Mouse (Mus musculus) gastrocnemius, postnatal 4 days (tissue): ENCODE data around the gene Cetn3. TPM values are rescaled to one million over a fixed set of nuclear protein-coding genes. Genes with fewer than 3 reads are reported as not detected.

Experiments used
- DNase-seq, 2 experiments: peaks; one replicate each; pipeline ENCODE4 v3.0.0; 2021 to 2022; ENCODE audit warnings: low spot score in 2 of 2, mixed read lengths in 2 of 2
- long read RNA-seq, 2 experiments: library from polyadenylated mRNA; stranded (forward); transcript quantifications; one replicate each; pipeline ENCODE4 v2.0.0; 2021
- total RNA-seq, 2 experiments: library from RNA; stranded (reverse); gene quantifications; 2 replicates each; pipeline ENCODE4 v1.2.3; 2021

The Cetn3 gene
- total RNA-seq: 10 to 100 TPM; 86.4 TPM
- long read RNA-seq, experiment 1, transcript Cetn3-201 (5 exons, 1,226 nt): major isoform, 78 of 83 reads
- long read RNA-seq, experiment 1, partial matches to known transcripts: 1 of 83 reads
- long read RNA-seq, experiment 1, other reads (novel, unspliced or antisense): 4 of 83 reads
- long read RNA-seq, experiment 2, transcript Cetn3-201 (5 exons, 1,226 nt): major isoform, 53 of 65 reads
- long read RNA-seq, experiment 2, partial matches to known transcripts: 3 of 65 reads
- long read RNA-seq, experiment 2, other reads (novel, unspliced or antisense): 7 of 65 reads

- DNase-seq: peak; percentile 75 to 91
Measured at GRCm38 (mm10) chr13:81782971-81783404, at the start of gene Cetn3. Gene Cetn3, plus strand, starts transcription at chr13:81783077.

- DNase-seq: no peak
Measured at GRCm38 (mm10) chr13:81736606-81737005, 46.3 kb upstream of the Cetn3 start.

- DNase-seq: no peak
Measured at GRCm38 (mm10) chr13:81740898-81741297, 42.0 kb upstream of the Cetn3 start.

GRCm38 (mm10) chr13:81743391-81744091 lies 39.3 kb upstream of the Cetn3 start:
- no peak for DNase-seq

- no peak for DNase-seq
Measured at GRCm38 (mm10) chr13:81744092-81744396, 38.8 kb upstream of the Cetn3 start.

GRCm38 (mm10) chr13:81754878-81755277 lies 28.0 kb upstream of the Cetn3 start:
- no peak for DNase-seq

- no peak for DNase-seq
Measured at GRCm38 (mm10) chr13:81755324-81755723, 27.6 kb upstream of the Cetn3 start.

GRCm38 (mm10) chr13:81757058-81757660 lies 25.7 kb upstream of the Cetn3 start:
- DNase-seq: no peak

GRCm38 (mm10) chr13:81760379-81760778 lies 22.5 kb upstream of the Cetn3 start:
- peak in 1 of 2 experiments; percentile 24 for DNase-seq

- no peak for DNase-seq
Measured at GRCm38 (mm10) chr13:81761566-81762186, 21.2 kb upstream of the Cetn3 start.

- DNase-seq: no peak
Measured at GRCm38 (mm10) chr13:81764173-81764572, 18.7 kb upstream of the Cetn3 start.

- DNase-seq: peak; percentile 28 to 48
Measured at GRCm38 (mm10) chr13:81767038-81767659, 15.7 kb upstream of the Cetn3 start.

GRCm38 (mm10) chr13:81776217-81776616 lies 6.7 kb upstream of the Cetn3 start:
- DNase-seq: no peak

- DNase-seq: no peak
Measured at GRCm38 (mm10) chr13:81782475-81782874, 402 bp upstream of the Cetn3 start.

GRCm38 (mm10) chr13:81783405-81784342 lies 797 bp downstream of the Cetn3 start:
- peak; percentile 97 to 98 for DNase-seq

GRCm38 (mm10) chr13:81785766-81786480 lies 3.0 kb downstream of the Cetn3 start:
- no peak for DNase-seq

GRCm38 (mm10) chr13:81790160-81790559 lies 7.3 kb downstream of the Cetn3 start:
- DNase-seq: no peak

- no peak for DNase-seq
Measured at GRCm38 (mm10) chr13:81791861-81792260, 9.0 kb downstream of the Cetn3 start.

- no peak for DNase-seq
Measured at GRCm38 (mm10) chr13:81793850-81794249, 11.0 kb downstream of the Cetn3 start.

- DNase-seq: no peak
Measured at GRCm38 (mm10) chr13:81801121-81801520, 18.2 kb downstream of the Cetn3 start.
